Mouse (Mus musculus) testis, adult 2 months (tissue): ENCODE measurements around the gene Brd3os. TPM values are rescaled to one million over a fixed set of nuclear protein-coding genes. Genes with fewer than 3 reads are reported as not detected.
A peak's percentile ranks its signal among the peaks of the same experiment; 100 is the strongest.

Experiments used
- H3K27ac ChIP-seq: fragments of 200-500 bp; 2 replicates; pipeline ENCODE4 v1.5.1; 2012; ENCODE audit warnings: low read depth, low read length; ENCODE audit not compliant: control insufficient read depth, insufficient read depth
- H3K27me3 ChIP-seq: fragments of 200-500 bp; 2 replicates; pipeline ENCODE4 v1.6.1; 2012; ENCODE audit warnings: mild to moderate bottlenecking, low read length, moderate library complexity; ENCODE audit not compliant: control insufficient read depth, insufficient read depth
- H3K36me3 ChIP-seq: fragments of 200-500 bp; 2 replicates; pipeline ENCODE4 v1.6.1; 2012; ENCODE audit warnings: mild to moderate bottlenecking, low read length; ENCODE audit not compliant: control insufficient read depth, insufficient read depth
- H3K4me1 ChIP-seq: fragments of 200-500 bp; 2 replicates; pipeline ENCODE4 v1.6.1; 2012; ENCODE audit warnings: low read length; ENCODE audit not compliant: control insufficient read depth, insufficient read depth
- H3K4me3 ChIP-seq: fragments of 200-500 bp; 2 replicates; pipeline ENCODE4 v1.5.1; 2012; ENCODE audit warnings: low read depth, mild to moderate bottlenecking, low read length, moderate library complexity, mixed read lengths; ENCODE audit not compliant: control insufficient read depth
- CTCF ChIP-seq: fragments of 200-500 bp; IDR thresholded peaks from 2 replicates; pipeline ENCODE4 v1.5.1; 2012; ENCODE audit warnings: low read depth, mild to moderate bottlenecking, inconsistent platforms, low read length, moderate library complexity; ENCODE audit not compliant: control insufficient read depth, insufficient read depth, insufficient replicate concordance
- POLR2A ChIP-seq: fragments of 200-500 bp; IDR thresholded peaks from 2 replicates; pipeline ENCODE4 v1.6.1; 2012; ENCODE audit warnings: low read depth, mild to moderate bottlenecking, inconsistent platforms, low read length, moderate library complexity; ENCODE audit not compliant: control insufficient read depth
- polyA plus RNA-seq: library from polyadenylated mRNA; depleted of rRNA; stranded (reverse); fragments of >200 nt; gene quantifications from 2 replicates; pipeline ENCODE4 v1.2.3, GENCODE M21; 2012

The Brd3os gene
- polyA plus RNA-seq, 1 experiment: 9.7 TPM

GRCm38 (mm10) chr2:27425161-27425611, 16.9 kb upstream of the Brd3os start:
- Histone ChIP-seq H3K4me1 (peaks cover 27% of the 10 kb centered on the region), H3K36me3 (no peaks in the 10 kb centered on the region), H3K4me3 (peak overlapping the region; percentile 85), H3K27me3 (no peaks in the 10 kb centered on the region), H3K27ac (no peak overlapping the region)
- TF ChIP-seq POLR2A: no peak
- TF ChIP-seq CTCF: no peak

GRCm38 (mm10) chr2:27425751-27426405, 16.2 kb upstream of the Brd3os start:
- H3K4me1 ChIP-seq: peaks cover 27% of the 10 kb centered on the region
- H3K27me3 ChIP-seq: no peaks in the 10 kb centered on the region
- TF ChIP-seq CTCF: no peak
- no peak for TF ChIP-seq POLR2A
- H3K36me3 ChIP-seq: no peaks in the 10 kb centered on the region
- H3K27ac ChIP-seq: 0 out of 2 replicates have a peak overlapping the region, but pooled peaks have one; percentile 19
- peak overlapping the region; percentile 85 for H3K4me3 ChIP-seq

- H3K36me3 ChIP-seq: no peaks in the 10 kb centered on the region
- H3K27me3 ChIP-seq: no peaks in the 10 kb centered on the region
- TF ChIP-seq CTCF (no peak), POLR2A (no peak)
- H3K4me1 ChIP-seq: peaks cover 27% of the 10 kb centered on the region
- peak overlapping the region; percentile 34; the same call in 1 of the 2 replicates for H3K27ac ChIP-seq
- peak overlapping the region; percentile 85 for H3K4me3 ChIP-seq
These were observed 15.7 kb upstream of the Brd3os start for GRCm38 (mm10) chr2:27426406-27426854.

DNA sequence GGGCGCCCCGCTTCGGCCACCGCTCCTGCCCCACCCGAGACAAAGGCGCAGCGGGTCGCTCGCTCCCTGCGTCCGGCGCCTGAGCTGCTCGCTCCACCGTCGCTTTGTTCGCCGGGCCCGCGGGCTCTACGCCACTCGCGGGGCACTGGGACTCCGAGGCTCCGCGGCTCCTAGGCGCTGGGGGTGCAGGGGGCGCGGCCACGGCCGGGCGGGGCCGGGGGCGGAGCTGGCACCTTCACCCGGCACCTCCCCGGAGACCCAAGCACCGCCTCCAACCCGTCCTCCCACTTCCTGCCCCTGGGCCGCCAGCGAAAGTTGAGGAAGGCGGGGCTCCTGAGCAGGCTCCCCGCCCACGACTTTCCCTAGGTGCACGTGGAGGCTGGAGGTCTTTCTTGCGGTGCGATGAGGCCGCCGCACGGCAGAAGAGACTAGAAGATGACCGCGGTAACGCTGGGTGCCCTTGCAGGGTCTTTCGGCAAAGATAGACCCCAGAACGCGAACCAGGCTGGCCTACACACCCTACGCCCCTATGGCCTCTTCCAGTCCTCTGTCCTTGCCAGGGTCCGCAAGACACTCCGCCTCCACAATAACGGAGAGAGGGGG, 15.2 kb upstream of the Brd3os start, which contains the start of gene Vav2:
Gene Vav2, minus strand, starts transcription at position 179 of the 603 bp plus-strand sequence.
- Histone ChIP-seq H3K27me3 (no peaks in the 10 kb centered on the region), H3K4me1 (peaks cover 25% of the 10 kb centered on the region), H3K4me3 (peak within 1 kb of the TSS; percentile 85), H3K36me3 (no peaks in the 10 kb centered on the region), H3K27ac (peak within 1 kb of the TSS; percentile 34; the same call in 1 of the 2 replicates)
- no peak; the same call in 1 of the 2 replicates for TF ChIP-seq POLR2A
- no peak for TF ChIP-seq CTCF

- Histone ChIP-seq H3K27ac (no peak overlapping the region), H3K4me3 (no peak overlapping the region), H3K27me3 (no peaks in the 10 kb centered on the region), H3K36me3 (no peaks in the 10 kb centered on the region), H3K4me1 (peaks cover 25% of the 10 kb centered on the region)
- TF ChIP-seq CTCF (peak; percentile 96), POLR2A (no peak)
These were observed 14.1 kb upstream of the Brd3os start for GRCm38 (mm10) chr2:27428071-27428470.

- no peaks in the 10 kb centered on the region for H3K36me3 ChIP-seq
- H3K27me3 ChIP-seq: no peaks in the 10 kb centered on the region
- peaks cover 13% of the 10 kb centered on the region for H3K4me1 ChIP-seq
- no peak overlapping the region for H3K27ac ChIP-seq
- TF ChIP-seq POLR2A (no peak), CTCF (no peak)
- H3K4me3 ChIP-seq: no peak overlapping the region
These were observed 11.5 kb upstream of the Brd3os start for GRCm38 (mm10) chr2:27430621-27431020.

DNA sequence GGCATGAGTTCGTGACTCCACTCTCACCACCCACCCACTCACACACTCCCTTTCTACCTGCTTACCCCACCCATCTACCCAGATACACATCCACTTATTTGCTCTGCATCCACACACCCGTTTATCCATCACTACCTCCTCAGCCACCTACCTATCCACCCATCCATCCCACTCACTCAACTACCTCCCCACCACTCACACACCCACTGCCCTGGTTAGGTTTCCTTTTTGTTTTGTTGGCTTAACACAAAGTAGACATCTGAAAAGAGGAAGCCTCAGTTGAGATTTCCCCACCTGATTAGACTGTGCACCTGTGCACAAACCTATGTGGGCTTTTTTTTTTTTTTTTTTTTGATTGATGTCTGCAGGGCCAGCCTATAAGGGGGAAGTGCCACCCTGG, 9.5 kb upstream of the Brd3os start:
- Histone ChIP-seq H3K4me3 (no peak overlapping the region), H3K27me3 (no peaks in the 10 kb centered on the region), H3K4me1 (peaks cover 3% of the 10 kb centered on the region), H3K36me3 (no peaks in the 10 kb centered on the region), H3K27ac (no peak overlapping the region)
- TF ChIP-seq CTCF (no peak), POLR2A (no peak)
